Mouse (Mus musculus) olfactory bulb, adult 2 months (tissue): ENCODE data around the gene Tpgs1. TPM values are rescaled to one million over a fixed set of nuclear protein-coding genes. Genes with fewer than 3 reads are reported as not detected.
A peak's percentile ranks its signal among the peaks of the same experiment; 100 is the strongest.

Experiments
- H3K27ac ChIP-seq: fragments of 200-500 bp; 2 replicates; pipeline ENCODE4 v1.5.1; 2012; ENCODE audit warnings: low read depth, low read length; ENCODE audit not compliant: insufficient read depth
- H3K4me1 ChIP-seq: fragments of 200-500 bp; 2 replicates; pipeline ENCODE4 v1.6.1; 2012; ENCODE audit warnings: low read length; ENCODE audit not compliant: control insufficient read depth, insufficient read depth
- H3K4me3 ChIP-seq: fragments of 200-500 bp; 2 replicates; pipeline ENCODE4 v1.5.1; 2012; ENCODE audit warnings: mild to moderate bottlenecking, low read depth, low read length, moderate library complexity; ENCODE audit not compliant: insufficient read depth
- CTCF ChIP-seq: fragments of 200-500 bp; IDR thresholded peaks from 2 replicates; pipeline ENCODE4 v1.5.1; 2012; ENCODE audit warnings: low read depth, mild to moderate bottlenecking, low read length, moderate library complexity; ENCODE audit not compliant: insufficient read depth
- POLR2A ChIP-seq: fragments of 200-500 bp; IDR thresholded peaks from 2 replicates; pipeline ENCODE4 v1.6.1; 2012; ENCODE audit warnings: mild to moderate bottlenecking, low read depth, low read length, moderate library complexity; ENCODE audit not compliant: insufficient read depth
- WGBS: fragments of 180-500 bp; shearing (Covaris S2); methylation state at CpG from one replicate; pipeline ENCODE4 v1.1.7; 2018; 5-methylcytosine and 5-hydroxymethylcytosine counted together
- polyA plus RNA-seq: library from polyadenylated mRNA; stranded (reverse); fragments of >200 nt; gene quantifications from 2 replicates; pipeline ENCODE4 v1.2.4, GENCODE M21; 2012; ENCODE audit warnings: low replicate concordance; ENCODE audit not compliant: missing spikeins, insufficient read depth, insufficient read length

Tpgs1 gene
- polyA plus RNA-seq, 1 experiment, result not detected

GRCm38 (mm10) chr10:79686219-79686618 is 17.1 kb downstream of the Tpgs1 start:
- Histone ChIP-seq H3K27ac (no peak overlapping the region), H3K4me3 (no peak overlapping the region), H3K4me1 (peaks cover 14% of the 10 kb centered on the region)
- 89% methylated on average over 2 of the region's 2 CpGs for WGBS
- TF ChIP-seq POLR2A (no peak), CTCF (no peak)

DNA sequence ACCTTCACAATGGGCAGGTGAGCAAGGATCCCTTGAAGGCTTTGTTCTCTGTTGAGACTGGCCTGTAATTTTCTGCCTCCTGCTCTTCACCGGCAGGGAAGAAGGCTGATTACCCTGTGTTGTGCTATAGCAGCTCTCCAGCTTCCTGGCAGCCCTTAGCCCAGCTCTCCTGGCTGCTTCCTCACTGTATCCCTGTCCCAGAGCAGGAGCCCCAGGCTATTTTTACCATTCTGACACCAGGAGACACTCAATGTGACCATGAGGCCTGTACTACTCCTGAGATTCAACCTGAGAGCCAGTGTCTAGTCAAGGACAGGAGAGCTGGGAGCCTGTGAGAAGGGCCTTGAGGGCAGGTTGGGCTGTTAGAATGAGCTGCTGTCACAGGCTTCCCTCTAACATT is 17.5 kb downstream of the Tpgs1 start:
- 73% methylated on average over 1 of the region's 1 CpGs for WGBS
- H3K4me3 ChIP-seq, result no peak overlapping the region
- TF ChIP-seq POLR2A (no peak), CTCF (no peak)
- no peak overlapping the region for H3K27ac ChIP-seq
- peaks cover 14% of the 10 kb centered on the region for H3K4me1 ChIP-seq

DNA sequence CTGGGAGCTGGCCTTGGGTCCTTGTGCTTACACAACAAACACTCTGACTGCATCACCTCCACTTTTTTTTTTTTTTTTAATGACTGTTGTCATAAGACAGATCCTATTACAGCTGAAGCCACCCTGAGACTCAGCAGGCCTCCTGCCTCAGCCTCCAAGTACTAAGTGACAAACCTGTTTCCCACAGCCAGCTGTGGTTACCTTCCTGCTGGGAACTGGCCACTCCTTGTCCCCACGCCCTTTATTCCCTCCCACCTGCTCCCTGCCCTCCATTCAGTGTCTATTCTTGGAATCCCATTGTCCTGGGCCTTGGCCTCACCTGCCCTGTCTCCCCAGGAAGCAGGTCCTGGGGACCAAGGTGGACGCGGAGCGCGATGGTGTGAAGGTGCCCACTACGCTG is 18.3 kb downstream of the Tpgs1 start:
- 93% methylated on average over 6 of the region's 6 CpGs for WGBS
- H3K4me3 ChIP-seq, result no peak overlapping the region
- peaks cover 14% of the 10 kb centered on the region for H3K4me1 ChIP-seq
- no peak overlapping the region for H3K27ac ChIP-seq
- no peak for TF ChIP-seq POLR2A
- TF ChIP-seq CTCF, result no peak

DNA sequence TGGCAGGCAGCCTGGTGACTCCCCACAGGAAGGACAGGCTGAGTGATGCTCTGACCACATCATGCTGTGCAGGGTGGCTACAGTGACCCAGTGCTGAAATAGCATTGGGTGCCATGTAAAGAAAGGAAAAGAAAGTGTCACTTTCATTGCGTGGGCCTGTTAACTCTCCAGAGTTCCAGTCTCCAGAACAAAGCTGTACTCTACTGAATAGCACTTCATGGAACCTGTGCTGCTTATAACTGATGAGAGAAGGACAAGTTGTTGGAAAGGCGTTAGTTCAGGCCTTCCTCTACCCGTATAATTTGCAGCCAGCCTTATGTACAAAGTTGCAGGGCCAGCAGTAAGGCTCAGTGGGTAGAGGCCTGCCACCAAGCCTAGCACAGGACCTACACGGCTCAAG is 19.6 kb downstream of the Tpgs1 start, which contains the start of gene Gzmm:
TSS of gene Gzmm (plus strand) at position 301 of the 400 bp plus-strand sequence.
- Histone ChIP-seq H3K27ac (no peak within 1 kb of the TSS), H3K4me3 (no peak within 1 kb of the TSS), H3K4me1 (peaks cover 9% of the 10 kb centered on the region)
- WGBS, result 77% methylated on average over 4 of the region's 4 CpGs
- no peak for TF ChIP-seq CTCF
- TF ChIP-seq POLR2A, result no peak

DNA sequence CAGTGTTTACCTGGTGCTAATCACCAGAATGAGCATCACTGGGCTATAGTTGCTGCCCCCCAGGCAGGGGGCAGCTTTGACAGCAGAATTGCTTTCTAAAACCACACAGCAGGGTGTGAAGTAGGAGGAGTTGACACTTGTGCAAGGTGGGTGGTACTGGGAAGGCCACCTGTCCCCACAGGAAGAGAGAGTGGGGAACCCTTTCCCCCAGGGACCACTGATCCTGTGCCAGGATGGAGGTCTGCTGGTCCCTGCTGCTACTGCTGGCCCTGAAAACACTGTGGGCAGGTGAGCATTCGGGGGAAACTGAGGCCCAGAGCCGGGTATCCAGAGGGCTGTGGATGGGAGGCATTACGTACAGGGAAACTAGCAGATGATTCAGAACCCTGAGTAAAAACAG is 20.0 kb downstream of the Tpgs1 start:
- no peak overlapping the region for H3K27ac ChIP-seq
- TF ChIP-seq CTCF (no peak), POLR2A (no peak)

GRCm38 (mm10) chr10:79691986-79692548 is 22.9 kb downstream of the Tpgs1 start:
- H3K27ac ChIP-seq, result no peak overlapping the region
- TF ChIP-seq POLR2A, result no peak
- peaks cover 8% of the 10 kb centered on the region for H3K4me1 ChIP-seq
- WGBS, result 98% methylated on average over 2 of the region's 2 CpGs
- H3K4me3 ChIP-seq, result no peak overlapping the region

More for the DNA sequence above, 20.0 kb downstream of the Tpgs1 start:
- Histone ChIP-seq H3K4me3 (no peak overlapping the region), H3K4me1 (peaks cover 4% of the 10 kb centered on the region)
- WGBS, result 91% methylated on average over 3 of the region's 3 CpGs

- H3K4me1 ChIP-seq, result peaks cover 8% of the 10 kb centered on the region
- WGBS, result 79% methylated on average over 12 of the region's 12 CpGs
- TF ChIP-seq CTCF (no peak), POLR2A (no peak)
- no peak overlapping the region for H3K27ac ChIP-seq
- no peak overlapping the region for H3K4me3 ChIP-seq
Observed at GRCm38 (mm10) chr10:79693580-79694378, 24.6 kb downstream of the Tpgs1 start.

- 82% methylated on average over 6 of the region's 6 CpGs for WGBS
- H3K27ac ChIP-seq, result no peak overlapping the region
- no peak overlapping the region for H3K4me3 ChIP-seq
- TF ChIP-seq POLR2A (no peak), CTCF (no peak)
- H3K4me1 ChIP-seq, result peaks cover 8% of the 10 kb centered on the region
Observed at GRCm38 (mm10) chr10:79694379-79694655, 25.1 kb downstream of the Tpgs1 start.

- WGBS, result 55% methylated on average over 13 of the region's 13 CpGs
- Histone ChIP-seq H3K27ac (peak overlapping the region; percentile 61), H3K4me3 (no peak overlapping the region), H3K4me1 (peaks cover 8% of the 10 kb centered on the region)
- TF ChIP-seq CTCF (peak; percentile 50; the same call in 1 of the 2 replicates), POLR2A (no peak)
Observed at GRCm38 (mm10) chr10:79695231-79696128, 26.3 kb downstream of the Tpgs1 start.
